Mouse (Mus musculus) ES-CJ7 (cell line): ENCODE results near the gene Mroh9.

ENCODE experiments used
- DNase-seq: peaks from one replicate; pipeline ENCODE4 v3.0.0; 2011; ENCODE audit warnings: low read depth, low spot score

The Mroh9 gene

DNA sequence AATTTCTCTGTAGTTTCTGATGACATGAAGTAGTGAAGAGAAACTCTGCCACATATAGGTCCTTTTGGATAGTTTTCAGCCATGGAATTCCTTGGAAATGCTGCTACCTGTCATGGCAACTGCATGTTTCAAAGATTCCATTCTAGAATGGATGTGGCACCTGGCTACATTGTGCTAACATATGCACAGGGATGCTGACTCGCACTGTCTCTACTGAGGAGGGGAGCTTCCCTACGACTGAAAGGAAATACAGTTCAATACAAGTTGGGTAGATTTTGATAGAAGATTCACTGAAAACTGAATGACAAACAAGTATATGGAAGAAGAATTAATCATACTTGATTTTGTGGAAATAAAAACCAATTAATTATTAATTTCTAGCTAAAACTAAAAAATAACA, at the start of gene Mroh9:
Mroh9 (minus strand) TSS at position 101 of the 400 bp plus-strand sequence.
- no peak for DNase-seq

DNA sequence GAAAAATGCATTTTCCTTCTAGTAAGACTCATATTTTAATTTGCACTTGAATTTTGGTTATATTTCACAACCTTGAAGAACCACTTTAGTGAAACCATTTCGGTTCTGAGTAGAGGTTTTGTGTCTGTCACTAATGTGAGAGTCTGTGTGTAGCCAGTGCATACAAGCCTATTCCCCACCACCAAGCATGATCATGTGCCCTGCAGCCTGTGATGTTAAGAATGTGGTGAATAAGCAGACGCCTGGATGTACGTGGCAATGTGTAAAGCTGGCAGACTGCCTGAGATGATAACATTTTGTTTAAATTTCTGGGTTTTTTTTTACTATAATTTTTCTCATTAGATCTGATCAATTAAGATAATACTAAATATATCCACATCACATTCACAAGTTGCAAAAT, 44.5 kb upstream of the Mroh9 start:
- DNase-seq: no peak

DNA sequence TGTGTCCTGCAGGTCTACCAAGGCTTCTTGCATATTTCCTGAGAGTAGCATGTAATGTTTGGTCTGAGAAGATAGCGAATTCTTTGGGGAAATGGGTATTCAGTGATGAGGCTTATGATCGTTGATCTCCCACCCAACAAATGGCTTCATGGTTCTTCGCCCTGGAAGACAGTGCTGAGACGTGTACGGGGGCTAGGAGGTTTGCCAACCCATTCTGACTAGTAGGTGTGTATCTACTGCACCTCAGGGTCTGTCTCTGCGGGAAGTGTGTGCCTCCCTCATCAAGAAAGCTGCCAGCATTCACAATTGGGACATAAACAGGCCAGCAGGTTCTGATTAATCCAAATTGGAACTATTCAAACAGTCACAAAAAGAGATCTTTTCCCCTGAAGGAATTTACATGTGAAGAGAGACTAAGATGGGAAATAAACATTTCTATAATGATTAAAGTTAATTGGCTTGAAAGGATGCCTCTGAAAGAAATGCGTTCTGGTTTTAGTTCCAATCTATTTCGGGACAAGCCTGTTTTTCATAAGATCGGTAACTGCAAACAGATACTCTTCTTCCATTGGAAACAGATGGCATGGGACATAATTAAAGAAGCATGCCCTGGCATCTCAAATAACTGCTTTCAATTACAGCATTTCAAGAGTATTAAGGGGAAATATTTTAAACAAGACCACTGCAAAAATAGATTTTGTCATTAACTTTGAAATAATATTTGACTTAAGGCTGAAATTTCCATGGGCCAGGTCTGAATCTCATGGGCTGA, 43.8 kb upstream of the Mroh9 start:
- no peak for DNase-seq

DNA sequence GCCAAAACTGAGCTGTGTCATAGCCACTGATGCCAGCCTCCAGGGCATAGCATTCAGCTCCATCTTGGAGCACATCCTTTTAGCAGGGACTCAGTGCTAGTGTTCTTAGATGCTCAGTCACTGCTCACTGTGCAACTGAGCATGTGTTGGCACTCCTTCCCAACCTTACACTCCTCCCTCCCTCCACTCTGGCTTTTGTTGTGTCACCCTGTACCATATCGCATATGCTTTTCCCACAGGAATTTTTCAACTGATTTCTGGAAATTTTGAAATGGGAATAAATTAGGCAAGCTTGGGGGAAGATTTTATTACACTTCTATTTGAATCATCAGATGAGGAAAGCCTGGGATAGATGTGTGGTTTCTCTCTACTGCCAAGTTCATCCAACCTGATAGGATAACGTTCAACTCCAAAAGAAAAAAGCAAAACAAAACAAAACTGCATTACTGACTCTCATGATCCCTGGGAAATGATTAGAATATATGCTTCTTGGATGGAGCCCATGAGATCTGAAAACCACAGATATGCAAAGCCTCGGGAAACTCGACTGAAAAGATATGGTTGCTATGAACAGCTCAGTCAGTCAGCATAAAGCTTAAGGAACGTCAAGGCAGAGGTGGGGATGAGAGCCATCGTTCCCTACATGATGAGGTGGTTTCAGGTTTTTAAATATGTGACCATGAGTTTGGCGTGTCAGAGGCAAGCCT, 40.9 kb upstream of the Mroh9 start:
- no peak for DNase-seq

DNA sequence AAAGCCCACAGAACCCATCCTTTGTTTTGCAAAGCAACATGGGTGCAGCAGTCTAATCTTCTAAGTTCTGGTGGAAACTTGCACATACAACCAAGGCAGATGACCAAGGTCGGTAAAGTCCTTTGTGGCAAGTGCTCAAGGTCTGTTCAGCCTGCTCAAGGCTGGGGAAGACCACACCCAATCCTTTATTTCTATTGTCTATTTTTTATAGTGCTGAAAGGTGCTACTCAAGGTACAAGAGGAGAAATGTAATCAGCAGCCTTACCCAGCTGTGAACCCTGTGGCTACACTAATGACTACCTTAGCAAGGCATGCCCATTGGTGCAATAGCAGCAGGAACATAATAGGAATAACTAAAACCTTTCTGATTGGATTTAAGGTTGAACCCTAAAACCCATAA, 36.9 kb upstream of the Mroh9 start:
- DNase-seq: peak; percentile 64

DNA sequence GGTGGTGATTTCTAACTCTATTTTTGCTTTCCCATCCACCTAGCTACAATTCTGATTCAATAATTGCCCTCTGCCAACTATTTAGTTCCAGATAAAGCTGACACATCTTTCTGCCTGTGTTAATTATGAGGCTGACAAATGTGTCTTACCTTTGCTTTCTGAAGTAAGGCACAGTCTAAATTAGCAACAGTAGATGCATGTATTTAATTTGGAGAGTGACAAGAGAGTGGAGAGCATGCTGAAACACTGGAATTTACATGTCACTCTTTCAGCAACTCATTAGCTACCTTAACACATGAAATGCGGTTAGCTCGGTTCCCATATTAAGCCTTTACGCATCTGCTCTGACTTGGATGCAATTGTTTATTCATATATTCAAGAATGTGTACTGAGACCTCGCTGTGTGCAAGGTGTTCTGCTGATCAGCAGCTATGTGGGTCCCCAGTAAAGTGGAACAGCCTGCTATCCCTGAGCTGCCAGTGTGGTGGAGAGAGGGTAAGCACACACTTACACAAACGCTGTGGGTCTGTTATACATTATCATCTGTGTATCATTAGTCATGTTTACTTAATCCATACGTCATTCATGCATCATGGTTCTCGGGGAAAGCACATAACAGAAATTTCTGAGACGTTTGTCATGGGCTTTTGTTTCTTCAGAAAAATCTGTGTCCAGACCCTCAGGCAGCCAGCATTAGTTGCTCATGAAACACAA, 28.1 kb upstream of the Mroh9 start:
- DNase-seq: no peak

DNA sequence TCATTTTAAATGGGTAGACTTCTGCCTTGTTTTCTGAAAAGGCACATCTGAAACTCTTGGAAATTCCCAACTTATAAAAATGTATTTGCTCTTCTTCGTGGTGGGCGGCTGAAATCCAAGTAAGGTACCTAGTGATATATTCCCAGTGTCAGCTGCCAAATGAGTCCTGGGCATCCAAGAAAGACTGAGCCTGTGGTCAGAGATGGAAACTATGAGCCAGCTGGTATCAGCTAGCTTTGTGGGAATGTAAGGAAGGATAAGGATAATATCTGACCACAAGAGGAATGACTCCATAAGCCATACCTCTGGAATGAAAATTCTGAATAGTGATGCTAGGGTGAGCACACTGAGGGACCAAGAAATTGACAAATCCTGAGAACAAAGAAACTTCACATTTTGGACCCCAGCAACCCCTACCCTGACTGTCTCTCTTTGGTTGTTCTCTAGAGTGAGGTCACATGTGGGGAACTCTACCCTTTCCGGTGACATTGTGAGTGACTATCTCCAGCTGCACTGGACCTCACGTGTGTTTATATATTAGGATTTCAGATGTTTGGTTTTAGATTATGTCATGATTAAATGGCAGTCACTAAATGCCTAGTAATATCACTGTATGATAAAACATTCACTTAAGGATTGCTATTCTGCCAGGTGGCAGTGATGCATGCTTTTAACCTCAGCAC, 27.2 kb upstream of the Mroh9 start:
- no peak for DNase-seq

DNA sequence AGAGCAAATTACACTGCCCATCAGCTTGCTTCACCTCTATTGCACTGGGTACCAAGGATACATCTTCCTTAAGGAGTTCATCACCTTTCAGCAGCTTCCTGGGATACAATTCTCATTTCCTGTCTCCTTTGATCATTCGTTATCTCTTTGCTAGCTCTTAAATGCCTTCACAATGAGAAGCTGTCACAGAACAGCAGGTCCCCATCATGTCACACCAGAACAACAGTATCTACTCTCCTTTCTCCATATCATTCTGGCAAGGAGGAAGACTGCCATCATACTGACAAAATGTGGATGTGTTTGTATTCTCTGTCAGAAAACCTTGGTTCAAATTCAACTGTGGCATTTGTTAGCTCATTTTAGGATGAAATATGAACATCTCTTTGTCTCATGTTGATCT, 19.5 kb upstream of the Mroh9 start:
- no peak for DNase-seq

DNA sequence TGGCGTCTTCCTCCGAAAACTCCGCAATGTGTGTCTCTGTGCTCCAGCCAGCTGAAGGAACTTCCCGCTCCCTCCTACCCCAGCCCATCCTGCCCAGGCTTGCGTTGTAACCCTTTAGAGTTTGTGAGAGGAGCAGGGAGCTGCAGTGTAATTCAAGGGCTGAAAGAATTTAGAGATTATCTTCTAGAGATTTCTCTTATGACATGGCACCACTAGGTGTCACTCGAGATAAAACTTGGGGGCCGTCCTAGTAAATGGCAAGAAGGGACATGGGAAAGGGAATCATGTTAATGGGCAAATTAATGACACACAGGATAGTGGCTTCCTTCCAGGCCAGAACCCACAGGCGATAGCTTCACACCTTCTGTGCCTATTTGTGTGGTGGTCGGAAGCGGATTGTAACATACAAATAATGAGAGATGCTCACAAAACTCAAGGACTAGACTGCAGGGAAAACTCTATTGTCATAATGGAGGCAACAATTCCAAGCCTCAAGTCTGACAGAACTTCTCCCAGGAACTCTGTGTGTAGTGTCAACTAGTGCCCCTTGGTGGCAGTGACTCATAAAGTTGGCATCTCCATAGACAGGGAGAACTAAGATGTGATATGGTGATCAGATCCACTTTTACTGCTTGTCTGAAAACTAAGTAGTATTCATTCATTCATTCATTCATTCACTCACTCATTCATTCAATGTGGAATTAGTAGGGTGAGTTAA, 6.1 kb upstream of the Mroh9 start:
- DNase-seq: peak; percentile 71

DNA sequence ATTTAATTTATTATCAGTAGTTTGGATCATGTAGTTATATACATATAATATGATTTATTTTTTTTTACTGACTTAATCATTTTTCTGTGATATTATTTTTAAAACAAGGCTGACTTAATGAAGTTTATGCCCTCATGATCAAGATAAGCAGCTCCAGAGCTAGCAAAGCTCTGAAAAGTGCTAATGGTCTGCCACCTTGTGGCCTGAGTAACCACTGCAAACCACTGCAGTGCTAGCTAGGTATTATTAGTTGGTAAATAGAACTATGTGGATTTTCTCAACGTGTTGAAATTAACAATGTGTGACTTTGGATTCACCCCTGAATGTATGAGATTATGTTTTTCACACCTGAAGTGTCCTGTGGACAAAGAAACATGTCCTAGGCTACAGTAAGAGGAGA, 15.0 kb downstream of the Mroh9 start:
- DNase-seq: peak; percentile 39

DNA sequence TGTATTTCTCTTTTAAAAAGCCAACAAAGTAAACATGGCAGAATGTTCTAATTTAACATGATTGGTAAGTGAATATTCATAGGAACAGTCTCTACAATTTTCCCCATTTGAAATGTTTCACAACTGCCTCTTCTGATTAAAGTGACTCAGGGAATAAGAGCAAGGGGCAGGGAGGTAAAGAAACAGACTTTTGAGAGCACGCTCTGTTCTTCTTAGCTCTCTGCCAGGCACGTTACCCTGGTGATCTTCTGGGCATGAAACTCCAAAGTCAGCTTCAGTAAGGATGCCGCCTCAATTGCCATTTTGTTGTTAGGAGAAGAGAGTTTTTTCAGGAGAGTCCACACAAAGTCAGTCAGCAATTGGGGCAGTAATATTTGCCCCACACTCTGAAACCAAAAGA, 25.1 kb downstream of the Mroh9 start:
- no peak for DNase-seq

DNA sequence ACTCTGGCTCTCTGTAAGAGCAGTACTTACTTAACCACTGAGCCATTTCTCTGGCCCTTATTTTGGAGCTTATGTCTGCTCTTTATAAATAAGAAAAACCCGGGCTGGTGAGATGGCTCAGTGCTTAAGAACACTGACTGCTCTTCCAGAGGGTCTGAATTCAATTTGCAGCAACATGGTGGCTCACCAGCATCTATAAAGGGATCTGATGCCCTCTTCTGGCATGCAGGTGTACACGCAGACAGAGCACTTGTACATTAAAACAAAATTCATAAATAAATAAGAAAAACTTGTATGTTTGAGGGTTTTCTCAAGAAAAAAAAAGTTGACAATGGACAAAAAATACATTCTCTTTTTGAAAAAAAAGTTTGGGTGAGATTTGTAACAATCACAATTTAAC, 28.1 kb downstream of the Mroh9 start:
- peak; percentile 39 for DNase-seq

DNA sequence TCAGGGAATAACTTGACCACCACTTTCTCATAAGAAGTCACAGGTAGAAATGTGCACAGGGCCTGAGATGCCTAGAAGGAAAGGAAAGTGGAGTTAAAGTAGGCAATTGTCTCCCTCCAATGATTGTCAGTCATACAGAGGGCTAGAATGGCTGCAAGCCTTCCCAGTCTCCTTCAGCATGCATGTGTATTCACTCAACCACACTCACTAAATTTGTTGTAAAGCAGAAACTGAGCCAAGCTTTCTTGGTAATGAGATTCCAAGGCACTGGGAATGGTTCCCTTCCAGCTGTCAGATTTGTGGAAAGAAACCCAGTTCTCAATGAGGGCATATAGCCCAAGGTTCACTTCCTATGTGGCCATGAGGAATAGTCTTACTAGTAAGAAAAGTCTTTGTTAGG, 29.8 kb downstream of the Mroh9 start:
- DNase-seq: no peak

DNA sequence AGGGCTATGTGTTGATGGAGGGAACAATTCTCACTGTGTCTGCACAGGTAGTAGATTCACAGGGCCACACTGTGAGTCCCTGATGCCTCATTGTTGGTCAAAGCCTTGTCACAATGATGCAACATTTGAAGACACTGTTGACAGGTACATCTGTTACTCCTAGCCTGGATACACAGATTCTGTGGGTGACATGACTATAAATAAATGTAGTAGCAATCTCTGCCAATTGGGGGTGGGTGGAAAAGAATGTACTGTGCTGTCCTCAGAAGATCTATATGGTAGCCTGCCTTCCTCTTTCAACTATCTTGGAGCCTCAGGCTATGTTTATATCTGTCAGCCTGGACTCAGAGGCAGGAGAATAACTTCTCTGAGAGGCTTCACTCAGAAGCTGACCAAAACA, 62.4 kb downstream of the Mroh9 start:
- DNase-seq: no peak

DNA sequence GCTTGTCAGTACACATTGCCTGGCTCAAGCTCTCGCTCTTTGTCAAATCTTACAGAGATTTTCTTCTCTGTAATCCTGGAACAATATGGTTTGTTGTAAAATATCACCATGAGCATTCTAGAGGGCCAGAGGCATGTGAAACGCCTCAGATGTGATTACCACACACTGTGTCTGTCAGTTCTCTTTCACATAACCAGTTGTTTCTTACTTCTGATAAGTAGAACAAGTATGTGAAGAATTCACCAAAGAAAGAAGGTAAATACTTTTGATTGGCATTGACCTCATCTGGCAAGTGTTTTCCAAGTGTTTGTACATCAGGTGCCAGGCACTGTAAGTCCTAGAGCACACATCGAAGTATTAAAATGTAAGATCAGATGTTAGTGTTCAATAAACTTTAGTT, 76.2 kb downstream of the Mroh9 start:
- no peak for DNase-seq

DNA sequence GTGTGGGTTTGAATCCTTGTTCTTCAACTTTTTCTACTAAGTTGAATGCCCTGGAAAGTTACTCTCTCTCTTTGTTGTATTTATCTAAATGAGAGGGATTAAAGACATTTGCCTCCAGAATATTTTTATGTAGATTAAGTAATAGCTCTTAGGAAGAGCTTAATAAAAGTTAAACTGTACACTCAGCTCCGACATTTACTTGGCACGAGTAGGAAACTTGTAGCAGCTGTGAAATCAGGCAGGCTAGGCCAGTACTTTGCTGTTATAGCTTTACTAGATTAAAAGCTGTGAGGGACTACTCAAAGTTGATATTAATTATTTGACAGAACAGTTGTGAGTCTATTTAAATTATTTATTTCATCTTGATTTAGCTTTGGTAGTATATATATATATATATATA, 82.0 kb downstream of the Mroh9 start:
- no peak for DNase-seq

DNA sequence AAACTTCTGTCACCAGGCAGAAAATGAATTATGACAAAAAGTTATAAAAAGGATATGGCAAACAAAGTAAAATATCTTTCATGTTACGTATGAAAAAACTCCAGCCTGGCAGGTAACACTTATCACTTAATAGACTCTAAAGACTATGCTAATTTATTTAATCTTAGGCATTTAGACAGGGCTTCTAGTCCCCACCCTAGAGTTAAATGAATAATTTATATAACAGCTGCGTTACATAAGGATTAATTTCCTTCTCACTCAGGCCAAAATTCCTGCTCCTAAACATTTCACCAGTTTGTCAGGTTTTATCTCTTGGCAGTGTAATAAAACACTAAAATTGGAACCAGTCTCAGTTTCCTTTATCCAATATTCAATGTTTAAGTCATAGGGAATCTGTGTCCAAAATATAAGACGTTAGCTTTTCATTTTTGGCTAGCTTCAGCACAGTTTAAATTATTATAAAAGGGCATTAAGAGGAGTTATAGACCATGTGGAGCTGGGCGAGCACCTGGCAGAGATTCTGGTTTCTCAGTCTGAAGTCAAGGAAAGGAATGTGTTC, 84.1 kb downstream of the Mroh9 start:
- no peak for DNase-seq

DNA sequence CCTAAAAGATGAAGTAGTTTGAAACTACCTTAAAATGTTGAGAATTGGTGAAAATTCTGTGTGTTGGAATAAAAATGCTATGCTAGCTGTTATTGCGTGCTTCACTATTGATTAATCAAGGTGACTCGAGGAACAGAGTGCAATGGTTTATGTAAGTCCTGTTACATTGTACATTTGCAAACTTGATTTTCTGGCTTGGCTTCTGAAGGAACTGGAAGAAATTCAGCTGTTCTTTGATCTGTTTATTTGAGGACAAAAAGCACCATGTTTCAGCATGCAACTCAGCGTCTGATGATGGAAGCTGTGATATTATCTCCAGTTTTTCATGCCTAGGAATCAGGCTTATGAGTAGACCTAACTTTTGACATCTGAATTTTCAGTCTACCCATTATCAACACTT, 97.9 kb downstream of the Mroh9 start:
- no peak for DNase-seq

DNA sequence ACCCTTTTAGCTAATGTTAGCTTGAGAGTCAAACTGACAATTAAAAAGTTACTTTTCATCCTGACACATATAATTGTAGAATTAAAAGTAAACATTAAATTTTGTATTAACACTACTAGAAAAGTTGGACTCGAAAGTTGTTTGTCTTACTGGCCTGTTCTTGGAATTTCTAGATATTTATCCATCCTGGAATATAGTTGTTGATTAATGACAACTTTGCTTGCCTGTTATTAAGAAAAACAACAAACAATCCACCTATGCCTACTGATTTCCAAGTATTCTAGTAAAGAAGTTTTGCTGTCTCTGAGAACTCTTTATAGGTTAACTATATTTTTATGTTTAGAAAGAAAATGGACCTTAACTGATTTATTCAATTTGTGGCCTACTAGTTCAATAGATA, 98.7 kb downstream of the Mroh9 start:
- no peak for DNase-seq

DNA sequence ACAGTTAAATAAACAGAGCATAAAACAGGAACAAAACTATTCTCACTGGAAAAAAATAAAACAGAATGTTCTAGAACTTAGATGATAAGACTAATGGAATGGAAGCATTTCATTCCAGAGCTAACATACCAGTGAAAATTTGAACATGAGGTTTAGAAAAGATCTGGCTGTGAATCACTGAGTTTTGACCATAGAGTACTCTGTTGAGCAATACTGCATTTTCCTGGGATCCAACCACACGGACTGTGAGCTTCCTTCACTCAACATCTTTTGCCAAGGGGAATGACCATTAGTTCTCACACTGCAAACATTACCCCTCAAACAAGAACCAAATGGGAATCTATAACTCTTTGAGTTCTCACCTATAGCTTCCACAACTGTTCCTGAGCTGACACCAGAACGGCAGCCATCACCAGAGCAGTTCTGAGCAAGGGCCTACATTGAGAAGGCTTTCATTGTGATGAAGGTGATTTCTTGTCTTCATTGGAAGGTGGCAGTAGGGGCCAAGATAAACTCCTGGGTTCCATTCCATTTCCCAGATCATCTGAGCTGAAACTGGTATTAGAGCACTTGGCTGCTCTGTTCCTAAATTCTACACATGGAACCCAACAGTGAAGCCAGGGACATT, 99.2 kb downstream of the Mroh9 start:
- DNase-seq: no peak

DNA sequence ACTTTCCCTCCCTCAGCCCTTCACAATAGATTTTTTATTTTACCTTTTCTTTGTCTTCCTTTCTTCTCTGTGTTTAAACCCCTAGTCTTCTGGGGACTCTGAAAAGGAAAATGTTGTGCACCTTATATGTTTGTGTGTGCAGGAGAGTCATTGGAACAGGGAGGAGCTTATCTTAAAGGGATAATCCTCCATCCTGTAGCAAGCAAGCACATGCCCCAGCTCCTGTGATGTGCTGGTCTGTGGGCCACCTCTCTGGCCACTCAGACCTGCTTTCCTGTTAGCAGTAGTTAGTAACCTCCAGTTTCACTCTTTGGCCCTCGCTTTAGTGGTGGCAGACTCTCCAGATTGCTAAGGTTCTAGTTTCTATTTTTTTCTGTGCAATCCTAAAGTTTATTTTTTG, 101.0 kb downstream of the Mroh9 start, which contains the start of gene Fmo3:
Fmo3 (minus strand) TSS at position 101 of the 400 bp plus-strand sequence.
- DNase-seq: no peak
